In genomic region chr11:12837387-12837786, GRCm38 (mm10) we compare ENCODE assay signal across 29 mouse cellular contexts.
"Had no signal": no experiment of that assay in that cellular context is flagged by ENCODE, and none has a peak within 500 bp of the region (broad histone marks: within the 10 kb centered on the region; RNA-seq: fewer than 3 reads in every experiment).

No protein-coding gene starts in this region.

- H3K4me1 ChIP-seq: limb, embryonic 10.5 days; limb, embryonic 12.5 days; limb, embryonic 13.5 days; limb, embryonic 15.5 days; liver, embryonic 12.5 days; liver, embryonic 13.5 days; liver, embryonic 15.5 days; lung, embryonic 15.5 days; megakaryocyte, embryonic 14.5 days; midbrain, embryonic 10.5 days; midbrain, embryonic 12.5 days; midbrain, embryonic 13.5 days; midbrain, embryonic 15.5 days; neural tube, embryonic 12.5 days had no signal

- H3K9ac ChIP-seq: limb, embryonic 12.5 days; limb, embryonic 13.5 days; limb, embryonic 15.5 days; liver, embryonic 12.5 days; liver, embryonic 13.5 days; liver, embryonic 14.5 days; liver, embryonic 15.5 days; liver, postnatal 0 days; lung, embryonic 14.5 days; lung, embryonic 15.5 days; midbrain, embryonic 12.5 days; midbrain, embryonic 13.5 days; midbrain, embryonic 15.5 days; neural tube, embryonic 12.5 days had no signal

- ATAC-seq: liver, embryonic 12.5 days; liver, postnatal 0 days; lung, postnatal 0 days; midbrain, embryonic 13.5 days; midbrain, embryonic 15.5 days; midbrain, embryonic 16.5 days had no signal

- H3K36me3 ChIP-seq: limb, embryonic 10.5 days; limb, embryonic 12.5 days; limb, embryonic 13.5 days; limb, embryonic 15.5 days; liver, embryonic 12.5 days; liver, embryonic 13.5 days; liver, embryonic 15.5 days; lung, embryonic 15.5 days; midbrain, embryonic 10.5 days; midbrain, embryonic 12.5 days; midbrain, embryonic 13.5 days; midbrain, embryonic 15.5 days; neural tube, embryonic 12.5 days had no signal

- H3K27ac ChIP-seq: limb, embryonic 10.5 days; limb, embryonic 12.5 days; limb, embryonic 13.5 days; limb, embryonic 15.5 days; liver, embryonic 12.5 days; liver, embryonic 13.5 days; liver, embryonic 14.5 days; liver, embryonic 15.5 days; lung, embryonic 15.5 days; macrophage; midbrain, embryonic 10.5 days; midbrain, embryonic 12.5 days; midbrain, embryonic 13.5 days; midbrain, embryonic 15.5 days; neural tube, embryonic 12.5 days had no signal

- H3K4me3 ChIP-seq: limb, embryonic 10.5 days; limb, embryonic 12.5 days; limb, embryonic 13.5 days; limb, embryonic 15.5 days; liver, embryonic 12.5 days; liver, embryonic 13.5 days; liver, embryonic 15.5 days; lung, embryonic 15.5 days; megakaryocyte, embryonic 14.5 days; midbrain, embryonic 10.5 days; midbrain, embryonic 12.5 days; midbrain, embryonic 13.5 days; midbrain, embryonic 15.5 days; myocyte; neural tube, embryonic 12.5 days had no signal

- H3K27me3 ChIP-seq: limb, embryonic 12.5 days; limb, embryonic 13.5 days; limb, embryonic 15.5 days; liver, embryonic 12.5 days; liver, embryonic 13.5 days; liver, embryonic 15.5 days; lung, embryonic 15.5 days; megakaryocyte, embryonic 14.5 days; midbrain, embryonic 12.5 days; midbrain, embryonic 13.5 days; midbrain, embryonic 15.5 days; neural tube, embryonic 12.5 days had no signal

- DNase-seq: left cerebral cortex, postnatal 4 days; liver; liver, embryonic 13.5 days; liver, postnatal 0 days; lung, adult 18-20 months; lung, adult 2 months; lung, embryonic 14.5 days; lung, postnatal 10 days; lung, postnatal 14 days; lung, postnatal 36 days; lung, postnatal 4 days had no signal

- H3K9me3 ChIP-seq: limb, embryonic 10.5 days; limb, embryonic 12.5 days; limb, embryonic 13.5 days; limb, embryonic 15.5 days; liver, embryonic 12.5 days; liver, embryonic 13.5 days; liver, embryonic 15.5 days; lung, embryonic 15.5 days; midbrain, embryonic 10.5 days; midbrain, embryonic 12.5 days; midbrain, embryonic 13.5 days; midbrain, embryonic 15.5 days; neural tube, embryonic 12.5 days had no signal
